Mouse (Mus musculus) megakaryocyte progenitor cell, adult 5-6 weeks (primary cell): ENCODE data around the gene Ccdc181. TPM values are rescaled to one million over a fixed set of nuclear protein-coding genes. Genes with fewer than 3 reads are reported as not detected.

ENCODE experiments used
- ATAC-seq: replicated peaks from 2 replicates; pipeline ENCODE4 v1.8.0; 2016; ENCODE audit warnings: mild to moderate bottlenecking, moderate TSS enrichment, inconsistent platforms; ENCODE audit not compliant: poor library complexity
- total RNA-seq, 2 experiments: library from RNA; stranded (forward) in 1 of 2; stranded (reverse) in 1 of 2; fragments of 157-497, 149-512 nt in 1 of 2; fragments of 200-1000 nt in 1 of 2; gene quantifications; 2 replicates each; pipeline versions ENCODE4 v1.2.3 to v1.2.4; 2015 to 2017

Gene Ccdc181
- total RNA-seq, 2 experiments from 2014 or later: 13.5 to 29.0 TPM

DNA sequence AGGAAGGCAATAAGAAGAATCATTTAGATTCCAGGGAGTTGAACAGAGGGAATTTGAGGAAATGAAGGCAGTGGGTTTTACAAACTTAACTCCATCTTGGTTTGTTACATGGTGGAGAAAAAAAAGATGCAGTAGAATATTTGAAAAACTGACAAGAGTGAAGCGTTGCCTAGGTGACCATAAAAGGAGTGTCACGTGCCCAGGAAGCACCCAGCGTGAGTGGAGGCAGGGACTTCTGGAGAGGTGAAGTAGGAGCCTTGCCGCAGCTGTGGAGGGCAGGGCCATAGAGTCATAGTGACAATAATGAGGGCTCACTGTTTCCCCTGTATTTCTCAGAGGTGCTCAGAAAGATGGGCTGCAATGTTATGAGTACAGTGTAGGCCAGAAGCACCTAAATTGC, 3.9 kb downstream of the Ccdc181 start:
- no peak for ATAC-seq

DNA sequence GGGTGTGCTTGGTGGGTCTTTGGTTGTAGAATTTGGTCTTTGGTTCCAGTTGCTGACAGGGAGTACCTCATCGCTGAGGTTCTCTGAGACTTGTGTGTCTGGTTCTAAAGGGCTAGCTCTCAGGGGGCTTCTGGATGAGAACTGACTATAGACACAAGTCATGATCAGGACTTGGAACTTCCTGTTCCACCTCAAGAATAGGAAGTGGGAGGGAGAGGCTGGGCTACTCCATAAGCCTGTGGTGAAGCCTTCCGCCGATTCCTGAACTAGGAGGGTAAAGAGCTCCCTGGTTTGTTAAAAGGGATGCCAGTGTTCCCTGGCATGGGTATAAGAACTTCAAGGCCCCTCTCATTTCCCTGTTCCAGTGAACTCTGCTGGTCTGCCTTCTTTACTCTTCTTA, 8.6 kb downstream of the Ccdc181 start:
- no peak for ATAC-seq

- no peak for ATAC-seq
Observed at GRCm38 (mm10) chr1:164287406-164287805, 12.0 kb downstream of the Ccdc181 start.

- no peak for ATAC-seq
Observed at GRCm38 (mm10) chr1:164292040-164292439, 16.7 kb downstream of the Ccdc181 start.

GRCm38 (mm10) chr1:164294071-164294470, 18.7 kb downstream of the Ccdc181 start:
- ATAC-seq: no peak

GRCm38 (mm10) chr1:164296473-164296872, 21.1 kb downstream of the Ccdc181 start:
- ATAC-seq: peak; percentile 53

- ATAC-seq: peak; percentile 67
Observed at GRCm38 (mm10) chr1:164301949-164302348, 26.6 kb downstream of the Ccdc181 start.

GRCm38 (mm10) chr1:164303821-164304220, 28.4 kb downstream of the Ccdc181 start, which contains the start of gene Nme7:
Gene Nme7 (plus strand): TSS chr1:164304121.
- no peak for ATAC-seq

DNA sequence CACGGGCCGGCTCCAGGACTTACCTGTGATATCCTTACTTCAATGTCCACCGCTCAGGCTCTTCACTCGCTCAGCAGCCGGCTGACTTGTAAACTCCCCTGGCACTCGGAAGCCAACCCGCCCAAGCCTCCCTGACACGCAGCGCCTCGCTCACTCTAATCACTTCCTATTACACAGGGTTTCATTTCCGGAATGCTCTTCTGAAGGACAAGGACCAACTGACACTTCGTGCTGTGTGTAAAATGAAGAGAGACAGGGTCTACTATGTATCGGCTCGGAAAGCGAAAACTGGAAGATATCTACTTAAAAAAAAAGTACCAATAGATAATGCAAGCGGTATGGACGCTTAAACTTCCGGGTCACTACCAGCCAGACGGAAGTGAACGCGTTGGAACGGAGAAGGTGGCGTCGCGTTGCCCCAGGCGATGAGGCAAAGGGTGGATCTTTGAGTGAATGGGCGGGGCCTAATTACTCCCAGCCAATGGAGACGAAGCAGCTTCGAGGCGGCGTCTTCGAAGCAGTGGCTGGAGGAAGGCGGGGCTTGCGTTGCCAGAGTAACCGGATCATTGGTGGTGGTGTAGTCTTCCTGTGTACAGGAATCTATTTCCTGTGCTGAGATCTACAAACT, 31.9 kb downstream of the Ccdc181 start, which contains the start of gene Blzf1:
Gene Blzf1 (minus strand): TSS at position 366 of the 628 bp plus-strand sequence.
- peak; percentile 97 for ATAC-seq

GRCm38 (mm10) chr1:164307922-164308321, 32.5 kb downstream of the Ccdc181 start:
- ATAC-seq: peak; percentile 12; the same call in 1 of the 2 replicates

DNA sequence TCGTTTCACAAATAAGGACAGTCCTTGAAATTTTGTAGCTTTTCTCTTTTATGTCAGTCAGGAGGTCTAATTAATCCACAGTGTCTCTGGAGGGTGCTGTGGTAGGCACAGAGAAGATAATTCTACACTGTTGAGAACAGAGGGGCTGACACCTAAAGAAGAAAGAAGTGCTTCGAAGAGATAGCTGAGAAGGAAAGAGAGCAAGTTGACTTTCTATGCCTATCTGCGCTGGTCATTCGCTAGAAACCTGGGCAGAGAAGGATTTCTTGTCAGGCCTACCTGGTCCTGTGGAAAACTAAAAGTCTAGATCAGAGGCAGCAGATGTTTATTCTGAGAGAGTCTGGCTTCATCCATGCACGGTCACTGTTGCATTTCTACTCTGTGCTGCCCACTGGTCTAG, 38.7 kb downstream of the Ccdc181 start:
- ATAC-seq: no peak

DNA sequence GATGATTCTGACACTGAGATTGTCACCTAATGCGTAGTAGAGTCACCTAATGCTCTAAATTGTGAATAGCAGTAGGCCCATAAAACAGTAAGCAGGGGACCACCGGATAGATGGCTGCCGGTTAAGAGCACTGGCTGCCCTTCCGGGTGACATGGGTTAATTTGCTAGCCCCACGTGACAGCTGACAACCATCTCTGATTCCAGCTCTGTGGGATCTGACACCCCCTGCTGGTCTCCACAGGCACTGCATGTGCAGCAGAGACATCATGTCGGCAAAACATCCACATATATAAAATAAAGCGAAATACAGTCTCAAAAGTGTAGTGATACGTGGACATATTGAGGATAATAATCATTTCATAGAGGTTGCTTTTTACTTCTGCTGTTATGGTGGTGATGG, 39.9 kb downstream of the Ccdc181 start:
- peak; percentile 78 for ATAC-seq

DNA sequence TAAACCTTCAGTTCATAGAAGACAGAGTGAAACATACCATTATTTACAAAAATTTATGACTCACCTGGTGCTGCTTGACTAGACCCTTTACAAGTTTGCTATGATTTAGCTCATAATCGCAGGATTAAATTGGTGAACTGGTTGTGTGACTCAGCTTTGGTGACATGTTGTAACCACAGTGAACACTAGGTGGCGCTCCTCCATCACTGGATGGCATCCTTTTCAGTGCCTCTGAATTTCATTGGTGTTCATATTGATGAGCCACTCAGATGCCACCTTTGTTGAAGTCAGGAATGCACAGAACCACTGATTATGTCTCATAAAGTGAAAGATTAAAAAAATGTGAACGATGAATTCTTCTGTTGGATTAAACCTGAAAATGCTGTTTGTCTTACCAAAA, 41.3 kb downstream of the Ccdc181 start:
- peak; percentile 87 for ATAC-seq

- no peak for ATAC-seq
Observed at GRCm38 (mm10) chr1:164317261-164317660, 41.9 kb downstream of the Ccdc181 start.

GRCm38 (mm10) chr1:164318474-164318873, 43.1 kb downstream of the Ccdc181 start:
- no peak for ATAC-seq

- peak; percentile 60 for ATAC-seq
Observed at GRCm38 (mm10) chr1:164319542-164320140, 44.3 kb downstream of the Ccdc181 start.

GRCm38 (mm10) chr1:164320731-164321130, 45.3 kb downstream of the Ccdc181 start:
- no peak for ATAC-seq

GRCm38 (mm10) chr1:164321408-164321807, 46.0 kb downstream of the Ccdc181 start:
- ATAC-seq: no peak

GRCm38 (mm10) chr1:164322987-164323650, 47.7 kb downstream of the Ccdc181 start:
- no peak for ATAC-seq

GRCm38 (mm10) chr1:164324221-164324620, 48.8 kb downstream of the Ccdc181 start:
- ATAC-seq: no peak

- no peak for ATAC-seq
Observed at GRCm38 (mm10) chr1:164324878-164325277, 49.5 kb downstream of the Ccdc181 start.

DNA sequence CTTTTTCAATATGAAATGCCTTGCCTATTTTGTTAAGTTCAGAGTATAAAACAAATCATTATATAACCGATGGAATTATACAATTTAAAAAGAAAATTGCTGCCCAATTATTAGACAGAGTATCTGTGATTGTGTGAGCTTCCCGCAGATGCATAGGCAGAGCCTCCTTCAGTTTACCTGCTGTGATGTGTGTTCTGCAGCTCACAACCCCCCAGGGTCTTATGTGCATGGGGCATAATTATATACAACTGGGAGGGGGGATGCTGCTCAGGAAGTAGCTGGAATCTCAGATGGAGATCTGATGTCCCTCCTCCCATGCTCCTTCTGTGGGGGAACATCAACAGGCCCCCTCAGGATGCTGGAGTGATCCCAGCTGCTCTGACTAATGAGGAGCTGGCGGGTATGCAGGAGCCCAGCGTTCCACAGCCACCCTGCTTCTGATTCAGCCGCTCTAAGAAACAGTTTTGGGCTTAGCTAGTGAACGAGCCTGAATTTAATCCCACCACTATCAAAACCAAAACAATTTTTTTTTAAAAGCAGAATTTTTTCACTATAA, 51.3 kb downstream of the Ccdc181 start:
- no peak for ATAC-seq
